8 mouse cellular contexts compared by ENCODE assay signal in genomic region chr9:54950575-54951321, GRCm38 (mm10). TPM values are rescaled to one million over a fixed set of nuclear protein-coding genes. Genes with fewer than 3 reads are reported as not detected.
DNase-seq lines count a peak whose midpoint lies in the region; ATAC-seq and TF ChIP-seq lines count a peak whose summit lies in the region.

Gene Psma4, plus strand, starts transcription at chr9:54950790.
Gene AY074887, minus strand, starts transcription at chr9:54950998.

- peak within 1 kb of the TSS; percentile 93 for H3K9ac ChIP-seq in ES-Bruce4 (ENCODE audit: low read depth, poor library complexity, severe bottlenecking)
- H3K9ac ChIP-seq in forebrain, embryonic 13.5 days, result peak within 1 kb of the TSS; percentile 90
- peak within 1 kb of the TSS; percentile 80 for H3K9ac ChIP-seq in liver, postnatal 0 days (replicated peaks)
- peak within 1 kb of the TSS; percentile 80 for H3K9ac ChIP-seq in neural tube, embryonic 14.5 days (replicated peaks; ENCODE audit: low read depth, low read length)

- peak; percentile 94 to 95 for DNase-seq in heart, postnatal 10 days
- peak; percentile 78 for DNase-seq in large intestine, adult 2 months (ENCODE audit: low read depth, low spot score)
- DNase-seq in liver, postnatal 0 days, result peak; percentile 97
- peak; percentile 96 for DNase-seq in testis, postnatal 10 days (ENCODE audit: low spot score)

- no peaks in the 10 kb centered on the region for H3K9me3 ChIP-seq in ES-Bruce4 (replicated peaks; ENCODE audit: control insufficient read depth, insufficient read depth, low read length, poor library complexity, severe bottlenecking)
- no peaks in the 10 kb centered on the region for H3K9me3 ChIP-seq in forebrain, embryonic 13.5 days (replicated peaks)
- no peaks in the 10 kb centered on the region for H3K9me3 ChIP-seq in liver, postnatal 0 days (ENCODE audit: low read length)
- H3K9me3 ChIP-seq in neural tube, embryonic 14.5 days (ENCODE audit: control insufficient read depth, low read length), result no peaks in the 10 kb centered on the region

- no peaks in the 10 kb centered on the region for H3K27me3 ChIP-seq in ES-Bruce4 (ENCODE audit: control insufficient read depth, insufficient read depth, low read length, poor library complexity, severe bottlenecking)
- H3K27me3 ChIP-seq in forebrain, embryonic 13.5 days, result no peaks in the 10 kb centered on the region
- no peaks in the 10 kb centered on the region for H3K27me3 ChIP-seq in liver, postnatal 0 days (ENCODE audit: insufficient read depth, low read length)
- no peaks in the 10 kb centered on the region; the same call in 1 of the 2 replicates for H3K27me3 ChIP-seq in neural tube, embryonic 14.5 days (ENCODE audit: control insufficient read depth, insufficient read depth, low read length)

- WGBS in forebrain, embryonic 13.5 days, result under 1% methylated on average over 57 of the region's 65 CpGs
- WGBS in large intestine, adult 2 months, result under 1% methylated on average over 65 of the region's 65 CpGs
- WGBS in liver, postnatal 0 days (ENCODE audit: insufficient replicate concordance), result under 1% methylated on average over 62 of the region's 65 CpGs
- WGBS in neural tube, embryonic 14.5 days, result under 1% methylated on average over 56 of the region's 65 CpGs

- TF ChIP-seq EP300 in ES-Bruce4 (IDR thresholded peaks at IDR 0.05; ENCODE audit: insufficient read depth, low read depth, low read length), result no peak
- TF ChIP-seq EP300 in liver, postnatal 0 days (IDR thresholded peaks at IDR 0.05; ENCODE audit: low read depth), result no peak

- TF ChIP-seq CTCF in ES-Bruce4 (IDR thresholded peaks at IDR 0.05; ENCODE audit: low read depth, low read length), result no peak
- no peak for TF ChIP-seq CTCF in liver, postnatal 0 days (IDR thresholded peaks at IDR 0.05; ENCODE audit: low read depth)

- peaks cover 30% of the 10 kb centered on the region for H3K36me3 ChIP-seq in ES-Bruce4 (ENCODE audit: control insufficient read depth, insufficient read depth, low read length, poor library complexity, severe bottlenecking)
- H3K36me3 ChIP-seq in forebrain, embryonic 13.5 days (ENCODE audit: poor library complexity, severe bottlenecking), result peaks cover 35% of the 10 kb centered on the region
- H3K36me3 ChIP-seq in liver, postnatal 0 days (replicated peaks; ENCODE audit: insufficient read depth, low read length), result peaks cover 15% of the 10 kb centered on the region
- peaks cover 19% of the 10 kb centered on the region for H3K36me3 ChIP-seq in neural tube, embryonic 14.5 days (ENCODE audit: control insufficient read depth, insufficient read depth, low read length)

- intact Hi-C loops in heart, postnatal 10 days (cut with DNase I), result loop anchor here (2.0 to 5.0 kb wide), 3 partner anchors 34 to 213 kb away; partner anchors contain the start of genes Hykk and Ireb2

- no peaks in the 10 kb centered on the region for H3K4me1 ChIP-seq in ES-Bruce4 (ENCODE audit: control insufficient read depth, insufficient read depth, low read length)
- peaks cover 15% of the 10 kb centered on the region for H3K4me1 ChIP-seq in forebrain, embryonic 13.5 days
- peaks cover 15% of the 10 kb centered on the region for H3K4me1 ChIP-seq in liver, postnatal 0 days (ENCODE audit: insufficient read depth)
- H3K4me1 ChIP-seq in neural tube, embryonic 14.5 days (ENCODE audit: control insufficient read depth, insufficient read depth, low read length), result peaks cover 13% of the 10 kb centered on the region; the same call in 1 of the 2 replicates

- peak within 1 kb of the TSS; percentile 72 for H3K4me2 ChIP-seq in forebrain, embryonic 13.5 days
- H3K4me2 ChIP-seq in liver, postnatal 0 days (ENCODE audit: low read depth, low read length), result peak within 1 kb of the TSS; percentile 78
- H3K4me2 ChIP-seq in neural tube, embryonic 14.5 days (ENCODE audit: low read depth, low read length), result peak within 1 kb of the TSS; percentile 84

- H3K4me3 ChIP-seq in ES-Bruce4 (ENCODE audit: low read depth, low read length), result peak within 1 kb of the TSS; percentile 92
- peak within 1 kb of the TSS; percentile 90 for H3K4me3 ChIP-seq in forebrain, embryonic 13.5 days
- peak within 1 kb of the TSS; percentile 83 for H3K4me3 ChIP-seq in liver, postnatal 0 days (ENCODE audit: low read depth, low read length)
- peak within 1 kb of the TSS; percentile 83 for H3K4me3 ChIP-seq in neural tube, embryonic 14.5 days (ENCODE audit: low read depth, low read length)

- peak within 1 kb of the TSS; percentile 35 for H3K27ac ChIP-seq in ES-Bruce4 (ENCODE audit: insufficient read depth, low read length)
- peak within 1 kb of the TSS; percentile 84 for H3K27ac ChIP-seq in forebrain, embryonic 13.5 days
- H3K27ac ChIP-seq in liver, postnatal 0 days (ENCODE audit: low read depth), result peak within 1 kb of the TSS; percentile 80
- peak within 1 kb of the TSS; percentile 92 for H3K27ac ChIP-seq in neural tube, embryonic 14.5 days (ENCODE audit: low read depth, low read length)

- peak; percentile 95 for ATAC-seq in cerebellum, adult (ENCODE audit: insufficient number of reproducible peaks, low FRiP score, low TSS enrichment)
- ATAC-seq in forebrain, embryonic 13.5 days, result peak; percentile 100
- ATAC-seq in liver, postnatal 0 days, result peak; percentile 98
- peak; percentile 100 for ATAC-seq in neural tube, embryonic 14.5 days (ENCODE audit: low read depth)

- peak; percentile 98 for TF ChIP-seq POLR2A in ES-Bruce4 (IDR thresholded peaks at IDR 0.05; ENCODE audit: insufficient read depth, low read length)

RNA-seq across cellular contexts. Expression of gene Psma4, which starts in this region (rescaled TPM):
- 300 and 320 TPM in 2 replicates for polyA plus RNA-seq in ES-Bruce4 (2011; ENCODE audit: insufficient read depth, insufficient read length, low read depth, missing spikeins)
- polyA plus RNA-seq in forebrain, embryonic 13.5 days (2015; fragmentation: Nextera tagmentation; extraction: Ambion mirVana), result 314 and 317 TPM in 2 replicates
- total RNA-seq in heart, postnatal 10 days (2021), result 100 to 1,000 TPM; 157 to 162 TPM
- 94.5 and 97.4 TPM in 2 replicates for polyA plus RNA-seq in large intestine, adult 2 months (2012; rRNA removed)
- polyA plus RNA-seq in liver, postnatal 0 days (2015; fragmentation: Nextera tagmentation; extraction: Ambion mirVana), result 113 and 118 TPM in 2 replicates
- 272 and 275 TPM in 2 replicates for polyA plus RNA-seq in neural tube, embryonic 14.5 days (2014; fragmentation: Nextera tagmentation; extraction: Ambion mirVana)

RNA-seq across cellular contexts. Expression of gene AY074887, which starts in this region (rescaled TPM):
- 6.2 and 7.7 TPM in 2 replicates for polyA plus RNA-seq in ES-Bruce4 (2011; ENCODE audit: insufficient read depth, insufficient read length, low read depth, missing spikeins)
- 1.1 and 1.2 TPM in 2 replicates for polyA plus RNA-seq in forebrain, embryonic 13.5 days (2015; fragmentation: Nextera tagmentation; extraction: Ambion mirVana)
- total RNA-seq in heart, postnatal 10 days (2021), result not detected
- polyA plus RNA-seq in large intestine, adult 2 months (2012; rRNA removed), result not detected in 2 replicates
- polyA plus RNA-seq in liver, postnatal 0 days (2015; fragmentation: Nextera tagmentation; extraction: Ambion mirVana), result 0.39 and 0.44 TPM in 2 replicates
- 0.73 and 1.4 TPM in 2 replicates for polyA plus RNA-seq in neural tube, embryonic 14.5 days (2014; fragmentation: Nextera tagmentation; extraction: Ambion mirVana)

Comparison
In these comparisons a context has a peak if more than half of its experiments do, and no peak if none do; other contexts are left out.
1. Peak in every context shown above with its lines: DNase-seq, ATAC-seq, H3K4me3 ChIP-seq and H3K27ac ChIP-seq.
2. H3K27ac ChIP-seq: peak in every context shown above with its lines; median percentile 92 in neural tube, embryonic 14.5 days; 84 in forebrain, embryonic 13.5 days; 80 in liver, postnatal 0 days; 35 in ES-Bruce4.